Mouse (Mus musculus): ENCODE data around the gene Gm4767.
"Not testable (repeated sequence)": the region's sequence is repeated elsewhere in the genome, so short reads cannot be mapped to it uniquely, and the experiment has no call there.

The Gm4767 gene

GRCm38 (mm10) chr10:81811899-81812298 is at the start of gene Gm4767:
Gm4767 (plus strand) TSS chr10:81812186.
- peak; percentile 1 for DNase-seq

- not testable (repeated sequence) for DNase-seq
Observed at GRCm38 (mm10) chr10:81770506-81771403, 41.2 kb upstream of the Gm4767 start, which contains the start of gene Gm3055. Gm3055 (minus strand) TSS chr10:81771161.

- DNase-seq: not testable (repeated sequence)
Observed at GRCm38 (mm10) chr10:81771404-81771777, 40.6 kb upstream of the Gm4767 start.

- DNase-seq: not testable (repeated sequence)
Observed at GRCm38 (mm10) chr10:81846219-81846618, 34.2 kb downstream of the Gm4767 start.

GRCm38 (mm10) chr10:81863409-81864407 is 51.7 kb downstream of the Gm4767 start, which contains the start of gene Gm32687:
Gm32687 (plus strand) TSS chr10:81863934.
- DNase-seq: peak; percentile 0
